9 mouse cellular contexts compared by ENCODE assay signal in the genomic region with DNA sequence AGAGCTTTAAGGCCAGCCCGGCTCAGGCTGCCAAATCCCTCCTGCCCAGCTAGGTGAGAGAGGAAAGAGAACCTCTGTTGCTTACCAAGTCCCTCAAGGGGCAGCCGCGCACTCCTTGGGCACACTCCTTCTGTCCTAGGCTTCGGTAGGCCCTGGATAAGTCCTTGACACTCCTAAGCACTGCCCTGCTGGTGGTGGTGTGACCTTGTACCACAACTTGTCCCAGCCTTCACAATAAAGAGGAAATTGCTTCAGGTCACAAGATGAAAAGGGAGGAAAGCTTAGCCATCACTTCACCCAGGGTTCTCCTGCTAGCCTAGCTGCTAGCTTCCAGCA. TPM values are rescaled to one million over a fixed set of nuclear protein-coding genes. Genes with fewer than 3 reads are reported as not detected.
DNase-seq lines count a peak whose midpoint lies in the region; ATAC-seq lines count a peak whose summit lies in the region.
"Had no signal": no experiment of that assay in that cellular context is flagged by ENCODE, and none has a peak within 500 bp of the region (broad histone marks: within the 10 kb centered on the region; RNA-seq: fewer than 3 reads in every experiment).

A gene (minus strand): TSS at position 132 of the 336 bp plus-strand sequence.

- peaks cover 34% of the 10 kb centered on the region for H3K27me3 ChIP-seq in kidney, embryonic 16.5 days (ENCODE audit: insufficient read depth, low read length)
- H3K27me3 ChIP-seq in embryonic facial prominence, embryonic 10.5 days (replicated peaks; ENCODE audit: low read depth, poor library complexity, severe bottlenecking): peaks cover 54% of the 10 kb centered on the region
- H3K27me3 ChIP-seq in intestine, embryonic 14.5 days (replicated peaks; ENCODE audit: control insufficient read depth, insufficient read depth, low read length): peaks cover 27% of the 10 kb centered on the region
- peaks cover 43% of the 10 kb centered on the region for H3K27me3 ChIP-seq in midbrain, embryonic 12.5 days

- peak within 1 kb of the TSS; percentile 94 for H3K4me2 ChIP-seq in kidney, embryonic 16.5 days (replicated peaks; ENCODE audit: low read depth, low read length)
- H3K4me2 ChIP-seq in intestine, embryonic 14.5 days (ENCODE audit: low read length): peak within 1 kb of the TSS; percentile 96
- peak within 1 kb of the TSS; percentile 97 for H3K4me2 ChIP-seq in midbrain, embryonic 12.5 days (replicated peaks)

- H3K9ac ChIP-seq in kidney, embryonic 16.5 days (replicated peaks; ENCODE audit: low read length): peak within 1 kb of the TSS; percentile 62
- H3K9ac ChIP-seq in intestine, embryonic 14.5 days (ENCODE audit: low read length): peak within 1 kb of the TSS; percentile 32
- H3K9ac ChIP-seq in midbrain, embryonic 12.5 days (replicated peaks): peak within 1 kb of the TSS; percentile 71

- peak within 1 kb of the TSS; percentile 57 for H3K4me3 ChIP-seq in kidney, embryonic 16.5 days (ENCODE audit: low read length)
- H3K4me3 ChIP-seq in embryonic facial prominence, embryonic 10.5 days: peak within 1 kb of the TSS; percentile 69
- H3K4me3 ChIP-seq in intestine, embryonic 14.5 days (ENCODE audit: low read depth, low read length): peak within 1 kb of the TSS; percentile 44
- H3K4me3 ChIP-seq in midbrain, embryonic 12.5 days: peak within 1 kb of the TSS; percentile 62

- no peak; the same call in 1 of the 2 replicates for ATAC-seq in kidney, embryonic 16.5 days (ENCODE audit: low FRiP score, low TSS enrichment)
- peak; percentile 51; the same call in 1 of the 2 replicates for ATAC-seq in intestine, embryonic 14.5 days (replicated peaks; ENCODE audit: low FRiP score, low TSS enrichment, low read depth)
- ATAC-seq in midbrain, embryonic 12.5 days (ENCODE audit: low FRiP score, low read depth): peak; percentile 42; the same call in 1 of the 2 replicates

- no peak for DNase-seq in kidney, adult 11 months
- no peak for DNase-seq in embryonic facial prominence, embryonic 10.5 days (ENCODE audit: low spot score)
- no peak for DNase-seq in intestine, embryonic 14.5 days (ENCODE audit: low spot score)
- no peak for DNase-seq in cerebellum, postnatal 10 days
- DNase-seq in adrenal gland, adult 2 months: no peak
- no peak for DNase-seq in frontal cortex, postnatal 14 days (ENCODE audit: low spot score in 2 of 2)

- H3K27ac ChIP-seq in kidney, embryonic 16.5 days (ENCODE audit: low read length): no peak within 1 kb of the TSS
- H3K27ac ChIP-seq in embryonic facial prominence, embryonic 10.5 days (replicated peaks): peak within 1 kb of the TSS; percentile 80
- H3K27ac ChIP-seq in intestine, embryonic 14.5 days (ENCODE audit: low read depth): no peak within 1 kb of the TSS
- H3K27ac ChIP-seq in midbrain, embryonic 12.5 days (replicated peaks): no peak within 1 kb of the TSS

- H3K9me3 ChIP-seq in kidney, embryonic 16.5 days (ENCODE audit: low read length): no peaks in the 10 kb centered on the region
- H3K9me3 ChIP-seq in embryonic facial prominence, embryonic 10.5 days: no peaks in the 10 kb centered on the region
- H3K9me3 ChIP-seq in intestine, embryonic 14.5 days (ENCODE audit: control insufficient read depth, low read length): no peaks in the 10 kb centered on the region
- H3K9me3 ChIP-seq in midbrain, embryonic 12.5 days: no peaks in the 10 kb centered on the region

- WGBS in kidney, embryonic 16.5 days: 27% methylated on average over 4 of the region's 4 CpGs
- 16% methylated on average over 4 of the region's 4 CpGs for WGBS in embryonic facial prominence, embryonic 10.5 days
- WGBS in intestine, embryonic 14.5 days: 35% methylated on average over 4 of the region's 4 CpGs
- 10% methylated on average over 4 of the region's 4 CpGs for WGBS in midbrain, embryonic 12.5 days

- H3K4me1 ChIP-seq in kidney, embryonic 16.5 days (ENCODE audit: insufficient read depth, low read length): peaks cover 6% of the 10 kb centered on the region; the same call in 1 of the 2 replicates
- peaks cover 18% of the 10 kb centered on the region for H3K4me1 ChIP-seq in embryonic facial prominence, embryonic 10.5 days
- peaks cover 9% of the 10 kb centered on the region; the same call in 1 of the 2 replicates for H3K4me1 ChIP-seq in intestine, embryonic 14.5 days (replicated peaks; ENCODE audit: control insufficient read depth, insufficient read depth, low read length)
- H3K4me1 ChIP-seq in midbrain, embryonic 12.5 days: peaks cover 17% of the 10 kb centered on the region

- H3K36me3 ChIP-seq in kidney, embryonic 16.5 days (ENCODE audit: insufficient read depth, low read length): no peaks in the 10 kb centered on the region
- no peaks in the 10 kb centered on the region for H3K36me3 ChIP-seq in embryonic facial prominence, embryonic 10.5 days (replicated peaks)
- H3K36me3 ChIP-seq in intestine, embryonic 14.5 days (ENCODE audit: control insufficient read depth, insufficient read depth, low read length): no peaks in the 10 kb centered on the region
- no peaks in the 10 kb centered on the region for H3K36me3 ChIP-seq in midbrain, embryonic 12.5 days

RNA-seq across cellular contexts. Expression of the gene that starts here (rescaled TPM):
- 0.76 and 0.81 TPM in 2 replicates for polyA plus RNA-seq in kidney, embryonic 16.5 days (2015; fragmentation: Nextera tagmentation; extraction: Ambion mirVana)
- polyA plus RNA-seq in embryonic facial prominence, embryonic 10.5 days (2016; fragmentation: Nextera tagmentation; extraction: Ambion mirVana): 0.53 and 0.55 TPM in 2 replicates
- polyA plus RNA-seq in intestine, embryonic 14.5 days (2014; fragmentation: Nextera tagmentation; extraction: Ambion mirVana): 0.16 and 0.42 TPM in 2 replicates
- 1.3 and 1.4 TPM in 2 replicates for polyA plus RNA-seq in midbrain, embryonic 12.5 days (2016; fragmentation: Nextera tagmentation; extraction: Ambion mirVana)
- under 1 TPM; 0.17 to 0.69 TPM for total RNA-seq in adrenal gland, adult 2 months (2021)
- polyA plus RNA-seq in adrenal gland, adult 2 months (2012; rRNA removed): 0.19 and 0.28 TPM in 2 replicates
- total RNA-seq: liver, adult 2 months had no signal
- polyA plus RNA-seq: liver, adult 2 months had no signal

Comparison
In these comparisons a context has a peak if more than half of its experiments do, and no peak if none do; other contexts are left out.
1. Peak in ATAC-seq, H3K4me3 ChIP-seq, H3K9ac ChIP-seq and H3K4me2 ChIP-seq in intestine, embryonic 14.5 days; RNA of the gene not detected or under 1 TPM.